Mouse (Mus musculus) CH12.LX (cell line): ENCODE results near the gene Gm39566. TPM values are rescaled to one million over a fixed set of nuclear protein-coding genes. Genes with fewer than 3 reads are reported as not detected.

Source experiments
- DNase-seq: peaks from one replicate; pipeline ENCODE4 v3.0.0-alpha.2; 2013; ENCODE audit errors: extremely low read depth
- H3K27ac ChIP-seq: 2 replicates; pipeline ENCODE4 v1.5.1; 2012; ENCODE audit warnings: low read depth, mild to moderate bottlenecking, control low read depth, moderate library complexity; ENCODE audit not compliant: insufficient read depth
- H3K27me3 ChIP-seq: replicated peaks from 2 replicates; pipeline ENCODE3; 2012; ENCODE audit warnings: inconsistent platforms
- H3K36me3 ChIP-seq, 2 experiments: replicated peaks in 1 of 2; 2 replicates each; pipeline versions ENCODE3 to v1.6.1; 2012; ENCODE audit warnings: inconsistent platforms in 1 of 2, low read length in 1 of 2, mild to moderate bottlenecking in 1 of 2, mixed read lengths in 1 of 2, moderate library complexity in 1 of 2; ENCODE audit not compliant: control insufficient read depth in 1 of 2, insufficient read depth in 1 of 2
- H3K4me1 ChIP-seq, 2 experiments: 2 replicates each; pipeline ENCODE4 v1.6.1; 2012; ENCODE audit warnings: inconsistent platforms in 1 of 2, moderate library complexity in 1 of 2; ENCODE audit not compliant: insufficient read depth in 2 of 2, control insufficient read depth in 1 of 2
- H3K4me2 ChIP-seq: 2 replicates; pipeline ENCODE4 v1.6.1; 2012; ENCODE audit warnings: low read depth, mild to moderate bottlenecking, control low read depth; ENCODE audit not compliant: poor library complexity, insufficient read depth, severe bottlenecking
- H3K4me3 ChIP-seq, 3 experiments: fragments of 150-350 bp in 1 of 3; sonication (generic) in 1 of 3; replicated peaks in 1 of 3; 2 replicates each; pipeline versions ENCODE3 to v1.5.1; 2011 to 2012; ENCODE audit warnings: low read depth in 2 of 3, low read length in 2 of 3, mild to moderate bottlenecking in 2 of 3, moderate library complexity in 2 of 3, control low read depth in 1 of 3, improper control_type of control experiment in 1 of 3, inconsistent platforms in 1 of 3, mixed read lengths in 1 of 3; ENCODE audit not compliant: poor library complexity in 1 of 3
- H3K79me2 ChIP-seq: replicated peaks from 2 replicates; pipeline ENCODE4 v1.6.1; 2012; ENCODE audit warnings: mild to moderate bottlenecking, moderate library complexity; ENCODE audit not compliant: control insufficient read depth, poor library complexity, insufficient read depth, severe bottlenecking; ENCODE audit errors: extremely low read depth
- H3K9ac ChIP-seq: 2 replicates; pipeline ENCODE4 v1.6.1; 2012; ENCODE audit warnings: low read depth, mild to moderate bottlenecking, control low read depth, moderate library complexity; ENCODE audit not compliant: insufficient read depth
- H3K9me3 ChIP-seq: replicated peaks from 2 replicates; pipeline ENCODE3; 2012; ENCODE audit warnings: low read length, inconsistent platforms, mixed read lengths
- BHLHE40 ChIP-seq: IDR thresholded peaks from 2 replicates; pipeline ENCODE4 v1.6.1; 2011; ENCODE audit warnings: mild to moderate bottlenecking, low read depth, low read length, improper control_type of control experiment
- ELF1 ChIP-seq: IDR thresholded peaks from 2 replicates; pipeline ENCODE4 v1.6.1; 2014; ENCODE audit warnings: low read depth, mild to moderate bottlenecking, inconsistent platforms, low read length, improper control_type of control experiment
- JUND ChIP-seq: conservative IDR thresholded peaks from 2 replicates; pipeline ENCODE4 v1.6.1; 2011; ENCODE audit warnings: low read depth, low read length, improper control_type of control experiment
- MAFK ChIP-seq: IDR thresholded peaks from 2 replicates; pipeline ENCODE4 v1.6.1; 2011; ENCODE audit warnings: low read length, improper control_type of control experiment; ENCODE audit not compliant: insufficient replicate concordance
- MAZ ChIP-seq: IDR thresholded peaks from 2 replicates; pipeline ENCODE4 v1.6.1; 2012; ENCODE audit warnings: low read depth, mild to moderate bottlenecking, inconsistent platforms, low read length, improper control_type of control experiment, moderate library complexity
- POLR2A ChIP-seq: IDR thresholded peaks from 2 replicates; pipeline ENCODE4 v1.6.1; 2011; ENCODE audit warnings: low read depth, mild to moderate bottlenecking, improper control_type of control experiment, low read length
- RCOR1 ChIP-seq: conservative IDR thresholded peaks from 2 replicates; pipeline ENCODE4 v1.6.1; 2012; ENCODE audit warnings: low read depth, mild to moderate bottlenecking, inconsistent platforms, low read length, improper control_type of control experiment
- UBTF ChIP-seq: IDR thresholded peaks from 2 replicates; pipeline ENCODE4 v1.6.1; 2012; ENCODE audit warnings: low read depth, mild to moderate bottlenecking, inconsistent platforms, low read length, improper control_type of control experiment, moderate library complexity
- ZC3H11A ChIP-seq: IDR thresholded peaks from 2 replicates; pipeline ENCODE4 v1.6.1; 2012; ENCODE audit warnings: low read depth, mild to moderate bottlenecking, inconsistent platforms, low read length, improper control_type of control experiment
- dilution Hi-C: fragments of 300-500 bp; cut with MboI; formaldehyde crosslinking; loops from 2 replicates; pipeline ENCODE4 v1.14.3; 2020; ENCODE audit warnings: low sequenced_read_pairs; ENCODE audit not compliant: extremely low pct_unique_long_range_greater_than_20kb, extremely low pct_ligation_motif_present
- in situ Hi-C: fragments of 300-500 bp; cut with MboI; formaldehyde crosslinking; loops from 3 replicates; pipeline ENCODE4 v1.14.3; 2019; ENCODE audit warnings: low sequenced_read_pairs, low pct_ligation_motif_present, low pct_unique_long_range_greater_than_20kb, mixed read lengths
- polyA plus RNA-seq: library from polyadenylated mRNA; unstranded; fragments of >175 nt; gene quantifications from 2 replicates; pipeline ENCODE4 v1.2.1, GENCODE M21; 2012; ENCODE audit warnings: low read depth; ENCODE audit not compliant: insufficient read length
- total RNA-seq, 2 experiments: library from RNA; depleted of rRNA; stranded (reverse); fragments of 300-350 nt in 1 of 2; fragments of >200 nt in 1 of 2; gene quantifications; 2 replicates each; pipeline ENCODE4 v1.2.3; 2012 to 2014

The Gm39566 gene
- total and polyA plus RNA-seq, 3 experiments = not detected

DNA sequence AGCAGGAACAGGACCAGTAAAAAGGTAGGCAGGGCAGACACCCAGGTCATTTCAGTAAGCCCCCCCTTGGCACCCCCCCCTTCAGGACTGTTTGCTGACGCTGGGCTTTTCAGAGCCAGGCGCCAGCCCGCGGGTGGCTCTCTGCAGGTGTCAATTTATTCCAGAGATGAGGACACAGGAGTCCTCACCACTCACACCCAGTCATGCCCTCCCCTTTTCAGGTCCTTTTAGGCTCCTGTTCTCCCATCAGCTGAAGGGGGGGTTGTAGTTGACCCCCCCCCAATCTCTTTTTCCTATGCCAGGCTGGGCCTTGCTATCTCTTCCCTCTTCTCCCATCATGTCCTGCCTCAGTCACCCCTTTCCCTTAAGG is 20.9 kb upstream of the Gm39566 start:
- dilution Hi-C loops = no loop called here

GRCm38 (mm10) chr11:69835326-69835965 is 20.3 kb upstream of the Gm39566 start:
- no peaks in the 10 kb centered on the region for H3K79me2 ChIP-seq
- in situ Hi-C loops = no loop called here
- DNase-seq = no peak
- no peak overlapping the region for H3K4me3 ChIP-seq
- TF ChIP-seq BHLHE40 (no peak), POLR2A (no peak)
- H3K27me3 ChIP-seq = peaks cover 49% of the 10 kb centered on the region
- no peak overlapping the region for H3K4me2 ChIP-seq
- peaks cover 3 to 9% of the 10 kb centered on the region in 2 experiments for H3K36me3 ChIP-seq
- H3K27ac ChIP-seq = no peak overlapping the region
- no peak overlapping the region for H3K9ac ChIP-seq
- dilution Hi-C loops = no loop called here
- H3K4me1 ChIP-seq = peaks cover 10 to 18% of the 10 kb centered on the region in 2 experiments
- no peaks in the 10 kb centered on the region for H3K9me3 ChIP-seq

More for the DNA sequence above, 20.9 kb upstream of the Gm39566 start:
- DNase-seq = no peak
- Histone ChIP-seq H3K9ac (no peak overlapping the region), H3K27me3 (peaks cover 45% of the 10 kb centered on the region), H3K27ac (no peak overlapping the region), H3K4me3 (no peak overlapping the region), H3K4me2 (no peak overlapping the region), H3K79me2 (no peaks in the 10 kb centered on the region), H3K4me1 (peaks cover 10 to 18% of the 10 kb centered on the region in 2 experiments), H3K36me3 (peaks cover 3 to 9% of the 10 kb centered on the region in 2 experiments), H3K9me3 (no peaks in the 10 kb centered on the region)
- in situ Hi-C loops = no loop called here
- TF ChIP-seq UBTF (no peak), JUND (no peak)

DNA sequence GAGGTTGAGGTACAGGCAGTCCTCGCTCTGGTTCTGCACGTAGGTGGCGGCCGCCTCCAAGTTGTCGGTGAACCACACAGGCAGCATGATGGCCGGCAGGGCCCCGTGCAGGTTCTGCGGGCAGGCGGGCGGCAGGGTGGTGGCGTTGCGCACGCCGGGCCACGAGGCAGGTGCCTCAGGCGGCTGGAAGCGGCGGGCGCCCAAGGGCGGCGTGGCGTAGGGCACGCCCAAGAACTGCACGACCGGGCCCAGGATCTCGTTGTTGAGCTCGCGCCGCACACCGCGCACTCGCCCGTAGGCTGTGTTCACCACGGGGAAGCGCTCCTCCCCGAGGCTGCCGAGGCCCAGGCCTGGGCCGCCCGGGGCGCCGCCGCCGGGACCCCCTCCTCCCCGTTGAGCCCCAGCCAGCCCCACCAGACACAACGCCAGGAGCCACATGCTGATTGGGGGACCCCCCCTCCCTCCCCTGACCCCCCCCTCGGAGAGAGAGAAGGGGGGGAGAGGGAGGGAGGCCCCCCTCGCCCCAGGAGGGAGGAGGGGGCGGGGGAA is 19.0 kb upstream of the Gm39566 start:
- in situ Hi-C loops = no loop called here
- H3K79me2 ChIP-seq = no peaks in the 10 kb centered on the region
- TF ChIP-seq ZC3H11A (no peak), ELF1 (no peak), MAFK (no peak), MAZ (no peak), RCOR1 (no peak)
- TF ChIP-seq, all 38 proteins: peak for 0
- H3K9ac ChIP-seq = no peak overlapping the region
- DNase-seq = no peak
- H3K4me3 ChIP-seq = no peak overlapping the region
- no peak overlapping the region for H3K27ac ChIP-seq
- H3K9me3 ChIP-seq = no peaks in the 10 kb centered on the region
- peaks cover 52% of the 10 kb centered on the region for H3K27me3 ChIP-seq
- peaks cover 0 to 2% of the 10 kb centered on the region in 2 experiments for H3K36me3 ChIP-seq
- H3K4me1 ChIP-seq = peaks cover 10 to 12% of the 10 kb centered on the region in 2 experiments
- no peak overlapping the region for H3K4me2 ChIP-seq
- dilution Hi-C loops = no loop called here
